Mouse (Mus musculus): Measurements from ENCODE around the gene Wdr53. TPM values are rescaled to one million over a fixed set of nuclear protein-coding genes. Genes with fewer than 3 reads are reported as not detected.

The Wdr53 gene
- total RNA-seq (2023): 10 to 100 TPM; 10.9 to 14.0 TPM

GRCm38 (mm10) chr16:32246952-32247370 lies at the start of gene Wdr53, which contains the start of gene Fbxo45:
Gene Wdr53, plus strand, starts transcription at chr16:32247227.
Gene Fbxo45, minus strand, starts transcription at chr16:32247158.

GRCm38 (mm10) chr16:32271291-32271690 lies 24.3 kb downstream of the Wdr53 start, which contains the start of gene Smco1:
Gene Smco1, plus strand, starts transcription at chr16:32271468.

GRCm38 (mm10) chr16:32277308-32278256 lies 30.6 kb downstream of the Wdr53 start, which contains the start of gene Rnf168:
Gene Rnf168, plus strand, starts transcription at chr16:32277459.

Other genes with a start within 250 kb of the Wdr53 start
- gene Senp5, start 243.9 kb upstream of the Wdr53 start, total RNA-seq (2023): 10 to 100 TPM; 34.3 to 35.6 TPM
- 10 to 100 TPM; 82.6 to 86.3 TPM for gene Pak2, start 167.9 kb upstream of the Wdr53 start, total RNA-seq (2023)
- gene Pigx, start 147.5 kb upstream of the Wdr53 start, total RNA-seq (2023): 10 to 100 TPM; 35.3 to 38.7 TPM
- 1 to 10 TPM; 4.8 to 7.1 TPM for gene Cep19, start 147.4 kb upstream of the Wdr53 start, total RNA-seq (2023)
- gene Nrros, start 81.6 kb upstream of the Wdr53 start, total RNA-seq (2023): 100 to 1,000 TPM; 223 to 245 TPM
- gene Bex6, start 67.4 kb upstream of the Wdr53 start, total RNA-seq (2023): not detected
- 10 to 100 TPM; 11.5 to 12.8 TPM for gene Fbxo45, start 69 bp upstream of the Wdr53 start, total RNA-seq (2023)
- gene Smco1, start 24.2 kb downstream of the Wdr53 start, total RNA-seq (2023): 1 to 10 TPM in 1 of 2 experiments, not detected in 1; 1.7 TPM
- 10 to 100 TPM; 18.4 to 20.0 TPM for gene Rnf168, start 30.2 kb downstream of the Wdr53 start, total RNA-seq (2023)
- 10 to 100 TPM; 61.1 to 74.6 TPM for gene Ubxn7, start 85.0 kb downstream of the Wdr53 start, total RNA-seq (2023)
- gene Tm4sf19, start 153.3 kb downstream of the Wdr53 start, total RNA-seq (2023): under 1 TPM in 1 of 2 experiments, not detected in 1; 0.44 TPM
- 1 to 10 TPM; 5.0 to 5.1 TPM for gene Tctex1d2, start 172.5 kb downstream of the Wdr53 start, total RNA-seq (2023)
- gene Pcyt1a, start 183.7 kb downstream of the Wdr53 start, total RNA-seq (2023): 10 to 100 TPM; 39.1 to 54.0 TPM
- gene Slc51a, start 240.7 kb downstream of the Wdr53 start, total RNA-seq (2023): not detected
- gene Zdhhc19, start 249.0 kb downstream of the Wdr53 start, total RNA-seq (2023): not detected